Mouse (Mus musculus) spleen, adult 2 months (tissue): Measurements from ENCODE around the gene Babam2.

Experiments used
- CTCF ChIP-seq: fragments of 200-500 bp; IDR thresholded peaks from 2 replicates; pipeline ENCODE4 v1.5.1; 2011; ENCODE audit warnings: mild to moderate bottlenecking, inconsistent platforms; ENCODE audit not compliant: insufficient read depth, insufficient read length, insufficient replicate concordance; ENCODE audit errors: extremely low read depth
- POLR2A ChIP-seq: fragments of 200-500 bp; IDR thresholded peaks from 2 replicates; pipeline ENCODE4 v1.6.1; 2011; ENCODE audit warnings: low read depth, low read length, inconsistent platforms

GRCm38 (mm10) chr5:31860426-31860825 lies 162.9 kb downstream of the Babam2 start:
- TF ChIP-seq CTCF (no peak), POLR2A (no peak)
